In the genomic region with DNA sequence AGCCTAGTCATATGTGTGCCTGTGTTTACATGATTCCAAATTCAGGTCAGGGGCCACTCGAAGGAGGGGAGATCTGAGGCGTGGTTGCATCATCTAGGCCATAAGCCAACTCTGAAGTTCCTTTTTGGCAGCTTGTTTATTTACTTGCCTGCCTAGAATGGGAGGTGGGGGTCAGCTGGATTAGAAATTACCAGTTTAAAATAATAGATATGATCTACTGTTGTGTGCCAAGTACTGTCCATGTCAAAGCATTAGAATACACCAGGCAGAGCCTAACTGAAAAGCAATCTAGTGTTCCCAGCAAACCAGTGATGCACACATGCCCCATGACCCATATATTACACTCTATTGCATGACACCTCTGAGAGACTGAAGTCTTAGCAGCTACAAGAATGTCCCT, we compare ENCODE assay signal across 12 mouse cellular contexts. TPM values are rescaled to one million over a fixed set of nuclear protein-coding genes. Genes with fewer than 3 reads are reported as not detected.
DNase-seq lines count a peak whose midpoint lies in the region.
"Had no signal": no experiment of that assay in that cellular context is flagged by ENCODE, and none has a peak within 500 bp of the region (broad histone marks: within the 10 kb centered on the region; RNA-seq: fewer than 3 reads in every experiment).

No protein-coding gene starts in this region.

- no peaks in the 10 kb centered on the region for H3K27me3 ChIP-seq in heart, embryonic 10.5 days (ENCODE audit: insufficient read depth, poor library complexity, severe bottlenecking)

- H3K36me3 ChIP-seq in heart, embryonic 10.5 days, result peaks cover 48% of the 10 kb centered on the region

- no peaks in the 10 kb centered on the region for H3K9me3 ChIP-seq in heart, embryonic 10.5 days

- peak; percentile 88 to 93 for DNase-seq in heart, adult 18-20 months
- DNase-seq in heart, embryonic 10.5 days (ENCODE audit: low spot score), result no peak
- DNase-seq in MN1 (ENCODE audit: low spot score), result peak; percentile 81
- DNase-seq in heart, postnatal 14 days, result peak; percentile 59 to 66
- DNase-seq in lung, postnatal 10 days, result peak; percentile 88
- DNase-seq in Muller cell, postnatal 12 days (ENCODE audit: inconsistent ontology term), result no peak
- DNase-seq in retina, postnatal 1 day, result no peak
- DNase-seq in cerebellum, adult 8-10 months, result no peak
- DNase-seq: cerebellum, adult 11-12 months had no signal

- no peak overlapping the region for H3K27ac ChIP-seq in heart, embryonic 10.5 days

- intact Hi-C loops in heart, postnatal 14 days (cut with DNase I), result loop anchor here (1.0 to 5.0 kb wide), 3 partner anchors 78 to 345 kb away; no protein-coding TSS in a partner anchor

- 80% methylated on average over 2 of the region's 2 CpGs for WGBS in heart, embryonic 10.5 days

- H3K4me3 ChIP-seq in heart, embryonic 10.5 days, result no peak overlapping the region

- peaks cover 10% of the 10 kb centered on the region; the same call in 1 of the 2 replicates for H3K4me1 ChIP-seq in heart, embryonic 10.5 days

RNA-seq across cellular contexts. Expression of a gene that starts 17.3 kb away (rescaled TPM):
- total RNA-seq in heart, adult 18-20 months (2021), result 100 to 1,000 TPM; 207 to 208 TPM
- polyA plus RNA-seq in heart, embryonic 10.5 days (2016; fragmentation: Nextera tagmentation; extraction: Ambion mirVana), result 15.9 and 24.4 TPM in 2 replicates
- total RNA-seq in heart, postnatal 14 days (2021), result 100 to 1,000 TPM; 188 to 189 TPM
- total RNA-seq: megakaryocyte-erythroid progenitor cell, adult 5-6 weeks had no signal
- polyA plus RNA-seq: activated CD4-positive, CD25-positive, alpha-beta regulatory T cell, adult 4 months; intestine, embryonic 16.5 days had no signal

RNA-seq across cellular contexts. Expression of a gene that starts 44.5 kb away (rescaled TPM):
- total RNA-seq in heart, adult 18-20 months (2021), result 10 to 100 TPM in 1 of 2 experiments, 1 to 10 TPM in 1; 9.2 to 11.2 TPM
- 2.5 and 3.5 TPM in 2 replicates for polyA plus RNA-seq in heart, embryonic 10.5 days (2016; fragmentation: Nextera tagmentation; extraction: Ambion mirVana)
- total RNA-seq in heart, postnatal 14 days (2021), result 10 to 100 TPM; 10.6 to 10.9 TPM

RNA-seq across cellular contexts. Expression of a gene that starts 48.4 kb away (rescaled TPM):
- total RNA-seq in heart, adult 18-20 months (2021), result 10 to 100 TPM; 54.7 to 58.9 TPM
- 9.0 and 11.9 TPM in 2 replicates for polyA plus RNA-seq in heart, embryonic 10.5 days (2016; fragmentation: Nextera tagmentation; extraction: Ambion mirVana)
- 10 to 100 TPM; 49.1 to 50.0 TPM for total RNA-seq in heart, postnatal 14 days (2021)

Comparison
In these comparisons a context has a peak if more than half of its experiments do, and no peak if none do; other contexts are left out.
1. DNase-seq: peak in heart, adult 18-20 months (2 of 2), MN1 (single experiment), heart, postnatal 14 days (2 of 2) and lung, postnatal 10 days (single experiment); none in heart, embryonic 10.5 days (single experiment), Muller cell, postnatal 12 days (single experiment), retina, postnatal 1 day (single experiment) and cerebellum, adult 8-10 months (single experiment).